Mouse (Mus musculus): ENCODE data around the gene Slc30a7. TPM values are rescaled to one million over a fixed set of nuclear protein-coding genes. Genes with fewer than 3 reads are reported as not detected.
A peak's percentile ranks its signal among the peaks of the same experiment; 100 is the strongest.

Gene Slc30a7
- polyA plus RNA-seq, 1 experiment, result 14.6 TPM

DNA sequence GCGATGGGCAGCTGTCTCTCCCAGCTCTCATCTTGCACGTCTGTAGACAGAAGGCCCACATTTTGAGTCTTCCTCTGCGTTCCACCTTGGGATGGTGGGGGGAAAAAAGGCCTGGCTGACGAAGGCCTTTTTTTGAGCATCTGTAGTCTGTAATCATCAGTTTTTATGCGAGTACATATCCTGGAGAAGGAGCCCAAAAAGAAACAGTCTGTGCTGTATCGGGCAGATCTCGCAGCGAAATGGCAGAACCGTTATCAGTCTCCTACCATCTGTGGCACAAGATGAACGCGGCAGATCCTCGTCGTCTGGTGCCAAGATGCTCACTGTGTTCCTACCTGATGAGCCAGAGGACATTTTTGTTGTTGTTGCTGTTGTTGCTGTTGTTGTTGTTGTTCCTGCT, 8.9 kb upstream of the Slc30a7 start:
- DNase-seq, result no peak

DNA sequence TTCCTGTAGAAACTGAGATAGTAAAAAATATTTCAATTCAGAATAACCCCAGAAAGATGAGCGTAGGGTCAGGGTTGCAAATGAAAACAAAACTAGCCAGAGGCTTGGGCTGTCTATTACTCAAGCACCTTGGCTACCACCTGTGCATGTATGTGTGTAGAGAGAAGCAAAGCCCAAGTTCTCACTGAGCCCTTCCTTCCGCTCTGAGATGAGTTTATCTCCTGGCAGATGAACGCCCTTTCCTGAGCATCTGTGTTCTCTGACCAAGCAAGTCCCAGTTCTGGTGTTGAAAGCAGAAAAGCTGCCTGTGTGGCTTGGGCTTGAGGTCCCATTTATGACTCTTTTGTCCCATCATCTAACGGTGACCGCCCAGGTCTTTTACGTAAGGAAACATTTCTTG, 7.7 kb upstream of the Slc30a7 start:
- Histone ChIP-seq H3K36me3 (ENCODE audit: control insufficient read depth, insufficient read depth, low read length) (no peaks in the 10 kb centered on the region), H3K4me3 (ENCODE audit: insufficient read depth, low read depth, low read length) (no peak overlapping the region), H3K4me1 (ENCODE audit: control insufficient read depth, insufficient read depth, low read length) (no peaks in the 10 kb centered on the region), H3K27me3 (replicated peaks; ENCODE audit: control insufficient read depth, insufficient read depth, low read length) (no peaks in the 10 kb centered on the region), H3K27ac (ENCODE audit: insufficient read depth, low read depth, low read length) (no peak overlapping the region)
- TF ChIP-seq POLR2A (IDR thresholded peaks at IDR 0.05; ENCODE audit: low read depth, low read length) (no peak), CTCF (conservative IDR thresholded peaks at IDR 0.05; ENCODE audit: insufficient read depth, insufficient read length, low read depth, low read length) (no peak)
- 94% methylated on average over 6 of the region's 6 CpGs for WGBS
- no peak for DNase-seq

More for the DNA sequence above, 8.9 kb upstream of the Slc30a7 start:
- Histone ChIP-seq H3K4me1 (ENCODE audit: control insufficient read depth, insufficient read depth, low read length) (no peaks in the 10 kb centered on the region), H3K4me3 (ENCODE audit: insufficient read depth, low read depth, low read length) (no peak overlapping the region), H3K36me3 (ENCODE audit: control insufficient read depth, insufficient read depth, low read length) (no peaks in the 10 kb centered on the region), H3K27me3 (replicated peaks; ENCODE audit: control insufficient read depth, insufficient read depth, low read length) (no peaks in the 10 kb centered on the region), H3K27ac (ENCODE audit: insufficient read depth, low read depth, low read length) (no peak overlapping the region)
- WGBS, result 95% methylated on average over 13 of the region's 13 CpGs
- TF ChIP-seq POLR2A (IDR thresholded peaks at IDR 0.05; ENCODE audit: low read depth, low read length), result no peak
- TF ChIP-seq CTCF (conservative IDR thresholded peaks at IDR 0.05; ENCODE audit: insufficient read depth, insufficient read length, low read depth, low read length), result no peak

GRCm38 (mm10) chr3:116009622-116010344, 2.6 kb upstream of the Slc30a7 start:
- no peak overlapping the region for H3K27ac ChIP-seq (ENCODE audit: insufficient read depth, low read depth, low read length)

DNA sequence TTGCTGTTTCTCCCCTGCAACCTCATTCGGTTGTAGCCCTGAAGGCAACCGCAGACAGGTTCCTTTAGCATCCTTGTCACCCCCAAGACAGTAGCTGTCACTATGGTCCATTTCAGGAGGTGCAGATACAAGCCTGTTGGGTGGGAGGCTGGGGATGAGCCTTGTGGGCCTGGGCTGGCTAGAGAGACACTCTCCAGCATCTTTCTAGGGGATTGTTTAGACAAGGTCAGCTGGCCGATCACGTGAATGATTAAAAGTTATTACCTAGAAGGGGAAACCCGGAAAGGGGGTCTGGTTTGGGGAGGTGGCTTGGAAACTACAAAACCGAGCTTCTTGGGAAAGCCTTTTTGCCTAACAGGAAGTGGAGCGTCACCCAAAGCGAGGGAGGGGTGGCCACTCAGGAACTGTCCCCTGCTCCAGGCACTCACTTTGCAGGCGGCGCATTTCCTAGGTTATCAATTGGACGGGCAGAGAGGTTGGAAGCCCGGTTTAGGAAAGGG, 785 bp upstream of the Slc30a7 start:
- H3K4me3 ChIP-seq (ENCODE audit: insufficient read depth, low read depth, low read length), result peak overlapping the region; percentile 79
- no peaks in the 10 kb centered on the region for H3K4me1 ChIP-seq (ENCODE audit: control insufficient read depth, insufficient read depth, low read length)
- WGBS, result under 1% methylated on average over 12 of the region's 12 CpGs
- DNase-seq, result peak; percentile 84
- no peaks in the 10 kb centered on the region; the same call in 1 of the 2 replicates for H3K36me3 ChIP-seq (ENCODE audit: control insufficient read depth, insufficient read depth, low read length)
- H3K27me3 ChIP-seq (replicated peaks; ENCODE audit: control insufficient read depth, insufficient read depth, low read length), result no peaks in the 10 kb centered on the region
- TF ChIP-seq CTCF (conservative IDR thresholded peaks at IDR 0.05; ENCODE audit: insufficient read depth, insufficient read length, low read depth, low read length) (no peak), POLR2A (IDR thresholded peaks at IDR 0.05; ENCODE audit: low read depth, low read length) (no peak)
- peak overlapping the region; percentile 81 for H3K27ac ChIP-seq (ENCODE audit: insufficient read depth, low read depth, low read length)

More at GRCm38 (mm10) chr3:116009622-116010344, 2.6 kb upstream of the Slc30a7 start:
- Histone ChIP-seq H3K4me3 (ENCODE audit: insufficient read depth, low read depth, low read length) (no peak overlapping the region), H3K27me3 (replicated peaks; ENCODE audit: control insufficient read depth, insufficient read depth, low read length) (no peaks in the 10 kb centered on the region), H3K36me3 (ENCODE audit: control insufficient read depth, insufficient read depth, low read length) (no peaks in the 10 kb centered on the region), H3K4me1 (ENCODE audit: control insufficient read depth, insufficient read depth, low read length) (no peaks in the 10 kb centered on the region)
- no peak for DNase-seq
- 88% methylated on average over 17 of the region's 17 CpGs for WGBS
- no peak for TF ChIP-seq CTCF (conservative IDR thresholded peaks at IDR 0.05; ENCODE audit: insufficient read depth, insufficient read length, low read depth, low read length)

- 4% methylated on average over 12 of the region's 12 CpGs for WGBS
- no peak for TF ChIP-seq CTCF (conservative IDR thresholded peaks at IDR 0.05; ENCODE audit: insufficient read depth, insufficient read length, low read depth, low read length)
- no peak for TF ChIP-seq POLR2A (IDR thresholded peaks at IDR 0.05; ENCODE audit: low read depth, low read length)
- no peak overlapping the region for H3K27ac ChIP-seq (ENCODE audit: insufficient read depth, low read depth, low read length)
- no peaks in the 10 kb centered on the region; the same call in 1 of the 2 replicates for H3K36me3 ChIP-seq (ENCODE audit: control insufficient read depth, insufficient read depth, low read length)
- H3K4me1 ChIP-seq (ENCODE audit: control insufficient read depth, insufficient read depth, low read length), result no peaks in the 10 kb centered on the region
- peak overlapping the region; percentile 79 for H3K4me3 ChIP-seq (ENCODE audit: insufficient read depth, low read depth, low read length)
- H3K27me3 ChIP-seq (replicated peaks; ENCODE audit: control insufficient read depth, insufficient read depth, low read length), result no peaks in the 10 kb centered on the region
- peak; percentile 33 for DNase-seq
Observed at GRCm38 (mm10) chr3:116006284-116006977, 775 bp downstream of the Slc30a7 start.

- TF ChIP-seq POLR2A (IDR thresholded peaks at IDR 0.05; ENCODE audit: low read depth, low read length) (no peak), CTCF (conservative IDR thresholded peaks at IDR 0.05; ENCODE audit: insufficient read depth, insufficient read length, low read depth, low read length) (no peak)
- WGBS, result 93% methylated on average over 5 of the region's 5 CpGs
- DNase-seq, result no peak
- Histone ChIP-seq H3K36me3 (ENCODE audit: control insufficient read depth, insufficient read depth, low read length) (peaks cover 1% of the 10 kb centered on the region; the same call in 1 of the 2 replicates), H3K27me3 (replicated peaks; ENCODE audit: control insufficient read depth, insufficient read depth, low read length) (no peaks in the 10 kb centered on the region), H3K4me3 (ENCODE audit: insufficient read depth, low read depth, low read length) (no peak overlapping the region), H3K4me1 (ENCODE audit: control insufficient read depth, insufficient read depth, low read length) (no peaks in the 10 kb centered on the region), H3K27ac (ENCODE audit: insufficient read depth, low read depth, low read length) (no peak overlapping the region)
Observed at GRCm38 (mm10) chr3:115996929-115997328, 10.3 kb downstream of the Slc30a7 start.

- Histone ChIP-seq H3K36me3 (ENCODE audit: control insufficient read depth, insufficient read depth, low read length) (peaks cover 3% of the 10 kb centered on the region; the same call in 1 of the 2 replicates), H3K4me1 (ENCODE audit: control insufficient read depth, insufficient read depth, low read length) (no peaks in the 10 kb centered on the region), H3K27ac (ENCODE audit: insufficient read depth, low read depth, low read length) (no peak overlapping the region), H3K27me3 (replicated peaks; ENCODE audit: control insufficient read depth, insufficient read depth, low read length) (no peaks in the 10 kb centered on the region), H3K4me3 (ENCODE audit: insufficient read depth, low read depth, low read length) (no peak overlapping the region)
- TF ChIP-seq CTCF (conservative IDR thresholded peaks at IDR 0.05; ENCODE audit: insufficient read depth, insufficient read length, low read depth, low read length) (no peak), POLR2A (IDR thresholded peaks at IDR 0.05; ENCODE audit: low read depth, low read length) (no peak)
- WGBS, result 48% methylated on average over 10 of the region's 10 CpGs
- peak; percentile 49 for DNase-seq
Observed at GRCm38 (mm10) chr3:115993025-115993424, 14.2 kb downstream of the Slc30a7 start.

All from kidney, adult 2 months (tissue).